Mouse (Mus musculus): ENCODE data around the gene Ltbp1. TPM values are rescaled to one million over a fixed set of nuclear protein-coding genes. Genes with fewer than 3 reads are reported as not detected.

Ltbp1 gene
- polyA plus RNA-seq, 1 experiment, result not detected

GRCm38 (mm10) chr17:75233206-75233605 lies 227.8 kb downstream of the Ltbp1 start:
- H3K27ac ChIP-seq (ENCODE audit: insufficient read depth, low read depth, low read length), result no peak overlapping the region
- H3K4me3 ChIP-seq (ENCODE audit: insufficient read depth, low read depth, low read length), result no peak overlapping the region
- no peaks in the 10 kb centered on the region for H3K4me1 ChIP-seq (ENCODE audit: control insufficient read depth, insufficient read depth, low read length)
- TF ChIP-seq POLR2A (IDR thresholded peaks at IDR 0.05; ENCODE audit: insufficient read depth, low read depth, low read length) (no peak), CTCF (IDR thresholded peaks at IDR 0.05; ENCODE audit: insufficient read depth, low read depth, low read length) (no peak)
- WGBS, result 58% methylated on average over 2 of the region's 2 CpGs

- H3K27ac ChIP-seq (ENCODE audit: insufficient read depth, low read depth, low read length), result no peak overlapping the region
- no peak overlapping the region for H3K4me3 ChIP-seq (ENCODE audit: insufficient read depth, low read depth, low read length)
- 91% methylated on average over 4 of the region's 4 CpGs for WGBS
- no peaks in the 10 kb centered on the region for H3K4me1 ChIP-seq (ENCODE audit: control insufficient read depth, insufficient read depth, low read length)
- TF ChIP-seq POLR2A (IDR thresholded peaks at IDR 0.05; ENCODE audit: insufficient read depth, low read depth, low read length) (no peak), CTCF (IDR thresholded peaks at IDR 0.05; ENCODE audit: insufficient read depth, low read depth, low read length) (no peak)
Observed at GRCm38 (mm10) chr17:75233923-75234322, 228.6 kb downstream of the Ltbp1 start.

DNA sequence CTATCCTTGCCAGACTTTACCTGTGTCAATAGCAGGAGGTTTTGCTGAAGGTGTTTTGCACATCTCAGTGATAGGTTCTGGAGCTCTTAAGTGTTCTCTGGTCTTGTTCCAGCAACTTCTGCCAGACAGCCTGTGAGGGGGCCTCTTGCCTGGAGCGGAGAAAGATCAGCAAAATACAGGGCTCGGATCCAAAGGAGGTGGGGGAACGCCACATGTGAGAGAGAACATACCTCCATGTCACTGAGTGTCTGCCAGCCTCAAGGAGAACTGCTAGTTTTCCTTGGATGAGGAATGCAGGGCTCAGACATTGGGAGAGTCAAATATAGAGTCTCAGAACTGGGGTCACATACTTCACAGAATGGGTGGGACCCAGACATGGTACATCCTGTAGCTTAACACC lies 230.4 kb downstream of the Ltbp1 start:
- WGBS, result 68% methylated on average over 3 of the region's 3 CpGs
- TF ChIP-seq POLR2A (IDR thresholded peaks at IDR 0.05; ENCODE audit: insufficient read depth, low read depth, low read length) (no peak), CTCF (IDR thresholded peaks at IDR 0.05; ENCODE audit: insufficient read depth, low read depth, low read length) (no peak)
- no peaks in the 10 kb centered on the region for H3K4me1 ChIP-seq (ENCODE audit: control insufficient read depth, insufficient read depth, low read length)
- H3K27ac ChIP-seq (ENCODE audit: insufficient read depth, low read depth, low read length), result no peak overlapping the region
- no peak overlapping the region for H3K4me3 ChIP-seq (ENCODE audit: insufficient read depth, low read depth, low read length)

DNA sequence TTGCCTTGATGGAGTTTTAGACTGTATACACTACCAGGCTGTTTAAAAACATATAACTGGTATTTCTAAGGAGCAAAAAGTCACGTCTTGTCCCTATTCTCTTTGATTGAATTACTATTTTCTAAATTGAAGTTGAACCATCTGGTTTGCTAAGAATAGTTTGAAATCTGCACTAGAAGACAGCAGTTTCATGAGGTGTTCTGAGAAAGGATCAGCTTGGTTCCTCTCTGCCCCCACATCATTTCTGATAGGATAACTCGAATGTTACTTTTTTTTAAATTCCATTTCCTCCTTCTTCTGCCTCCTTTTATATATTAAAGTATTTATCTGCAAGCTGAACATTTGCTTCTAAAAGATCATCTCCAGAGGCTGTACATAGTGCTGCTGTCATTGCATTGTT lies 231.2 kb downstream of the Ltbp1 start:
- H3K4me1 ChIP-seq (ENCODE audit: control insufficient read depth, insufficient read depth, low read length), result no peaks in the 10 kb centered on the region
- WGBS, result 74% methylated on average over 2 of the region's 2 CpGs
- TF ChIP-seq CTCF (IDR thresholded peaks at IDR 0.05; ENCODE audit: insufficient read depth, low read depth, low read length), result no peak
- TF ChIP-seq POLR2A (IDR thresholded peaks at IDR 0.05; ENCODE audit: insufficient read depth, low read depth, low read length), result no peak
- no peak overlapping the region for H3K4me3 ChIP-seq (ENCODE audit: insufficient read depth, low read depth, low read length)
- no peak overlapping the region for H3K27ac ChIP-seq (ENCODE audit: insufficient read depth, low read depth, low read length)

GRCm38 (mm10) chr17:75237456-75237855 lies 232.1 kb downstream of the Ltbp1 start:
- Histone ChIP-seq H3K4me3 (ENCODE audit: insufficient read depth, low read depth, low read length) (no peak overlapping the region), H3K4me1 (ENCODE audit: control insufficient read depth, insufficient read depth, low read length) (no peaks in the 10 kb centered on the region), H3K27ac (ENCODE audit: insufficient read depth, low read depth, low read length) (no peak overlapping the region)
- TF ChIP-seq POLR2A (IDR thresholded peaks at IDR 0.05; ENCODE audit: insufficient read depth, low read depth, low read length), result no peak
- TF ChIP-seq CTCF (IDR thresholded peaks at IDR 0.05; ENCODE audit: insufficient read depth, low read depth, low read length), result no peak
- WGBS, result 92% methylated on average over 3 of the region's 3 CpGs

- TF ChIP-seq POLR2A (IDR thresholded peaks at IDR 0.05; ENCODE audit: insufficient read depth, low read depth, low read length), result no peak
- no peak for TF ChIP-seq CTCF (IDR thresholded peaks at IDR 0.05; ENCODE audit: insufficient read depth, low read depth, low read length)
- Histone ChIP-seq H3K4me1 (ENCODE audit: control insufficient read depth, insufficient read depth, low read length) (no peaks in the 10 kb centered on the region), H3K27ac (ENCODE audit: insufficient read depth, low read depth, low read length) (no peak overlapping the region), H3K4me3 (ENCODE audit: insufficient read depth, low read depth, low read length) (no peak overlapping the region)
- WGBS, result 88% methylated on average over 2 of the region's 2 CpGs
Observed at GRCm38 (mm10) chr17:75238655-75239054, 233.3 kb downstream of the Ltbp1 start.

GRCm38 (mm10) chr17:75239545-75239944 lies 234.2 kb downstream of the Ltbp1 start:
- no peak for TF ChIP-seq POLR2A (IDR thresholded peaks at IDR 0.05; ENCODE audit: insufficient read depth, low read depth, low read length)
- TF ChIP-seq CTCF (IDR thresholded peaks at IDR 0.05; ENCODE audit: insufficient read depth, low read depth, low read length), result no peak
- H3K4me1 ChIP-seq (ENCODE audit: control insufficient read depth, insufficient read depth, low read length), result no peaks in the 10 kb centered on the region
- 79% methylated on average over 3 of the region's 3 CpGs for WGBS
- H3K4me3 ChIP-seq (ENCODE audit: insufficient read depth, low read depth, low read length), result no peak overlapping the region
- H3K27ac ChIP-seq (ENCODE audit: insufficient read depth, low read depth, low read length), result no peak overlapping the region

DNA sequence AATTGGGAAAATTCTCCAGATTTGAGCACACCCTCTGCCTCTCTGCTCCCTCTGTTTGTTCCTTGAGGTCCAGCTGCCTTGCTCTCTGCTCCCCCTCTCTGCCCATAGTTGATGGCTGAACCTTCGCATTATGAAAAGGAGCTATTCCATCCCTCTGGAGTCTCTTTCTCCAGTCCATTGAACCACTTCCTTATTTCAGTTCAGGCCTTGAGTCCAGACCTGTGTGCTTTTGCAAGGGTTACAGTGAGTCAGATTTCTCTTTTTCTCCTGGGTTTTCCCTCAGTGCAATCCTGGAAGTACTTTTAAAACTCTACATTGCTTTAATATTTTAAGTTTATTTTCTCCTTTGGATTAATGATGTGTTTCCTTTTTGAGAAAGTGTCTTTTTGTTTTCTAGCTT lies 236.7 kb downstream of the Ltbp1 start:
- Histone ChIP-seq H3K4me3 (ENCODE audit: insufficient read depth, low read depth, low read length) (no peak overlapping the region), H3K27ac (ENCODE audit: insufficient read depth, low read depth, low read length) (no peak overlapping the region), H3K4me1 (ENCODE audit: control insufficient read depth, insufficient read depth, low read length) (no peaks in the 10 kb centered on the region)
- 80% methylated on average over 1 of the region's 1 CpGs for WGBS
- no peak for TF ChIP-seq POLR2A (IDR thresholded peaks at IDR 0.05; ENCODE audit: insufficient read depth, low read depth, low read length)
- no peak for TF ChIP-seq CTCF (IDR thresholded peaks at IDR 0.05; ENCODE audit: insufficient read depth, low read depth, low read length)

- 86% methylated on average over 1 of the region's 1 CpGs for WGBS
- no peak for TF ChIP-seq CTCF (IDR thresholded peaks at IDR 0.05; ENCODE audit: insufficient read depth, low read depth, low read length)
- TF ChIP-seq POLR2A (IDR thresholded peaks at IDR 0.05; ENCODE audit: insufficient read depth, low read depth, low read length), result no peak
- Histone ChIP-seq H3K4me3 (ENCODE audit: insufficient read depth, low read depth, low read length) (no peak overlapping the region), H3K27ac (ENCODE audit: insufficient read depth, low read depth, low read length) (no peak overlapping the region), H3K4me1 (ENCODE audit: control insufficient read depth, insufficient read depth, low read length) (no peaks in the 10 kb centered on the region)
Observed at GRCm38 (mm10) chr17:75243221-75243620, 237.9 kb downstream of the Ltbp1 start.

GRCm38 (mm10) chr17:75244148-75244547 lies 238.8 kb downstream of the Ltbp1 start:
- H3K4me1 ChIP-seq (ENCODE audit: control insufficient read depth, insufficient read depth, low read length), result no peaks in the 10 kb centered on the region
- TF ChIP-seq CTCF (IDR thresholded peaks at IDR 0.05; ENCODE audit: insufficient read depth, low read depth, low read length) (no peak), POLR2A (IDR thresholded peaks at IDR 0.05; ENCODE audit: insufficient read depth, low read depth, low read length) (no peak)
- H3K27ac ChIP-seq (ENCODE audit: insufficient read depth, low read depth, low read length), result no peak overlapping the region
- 95% methylated on average over 3 of the region's 3 CpGs for WGBS
- no peak overlapping the region for H3K4me3 ChIP-seq (ENCODE audit: insufficient read depth, low read depth, low read length)

Data from olfactory bulb, adult 2 months (tissue).